Mouse (Mus musculus) forebrain, embryonic 10.5 days (tissue): Measurements from ENCODE around the gene H2al1h. TPM values are rescaled to one million over a fixed set of nuclear protein-coding genes. Genes with fewer than 3 reads are reported as not detected.
"Not testable (repeated sequence)": the region's sequence is repeated elsewhere in the genome, so short reads cannot be mapped to it uniquely, and the experiment has no call there.

Source experiments
- DNase-seq: peaks from one replicate; pipeline ENCODE4 v3.0.0-alpha.2; 2017; ENCODE audit warnings: low spot score; ENCODE audit errors: extremely low spot score
- H3K27ac ChIP-seq: fragments of 300-500 bp; sonication (generic); 2 replicates; pipeline ENCODE4 v1.5.1; 2016; ENCODE audit warnings: mild to moderate bottlenecking
- H3K27me3 ChIP-seq: fragments of 300-500 bp; sonication (generic); 2 replicates; pipeline ENCODE4 v1.6.1; 2016; ENCODE audit warnings: mild to moderate bottlenecking; ENCODE audit not compliant: poor library complexity, severe bottlenecking
- H3K36me3 ChIP-seq: fragments of 300-500 bp; sonication (generic); replicated peaks from 2 replicates; pipeline ENCODE4 v1.6.1; 2016; ENCODE audit warnings: mild to moderate bottlenecking, moderate library complexity
- H3K4me1 ChIP-seq: fragments of 300-500 bp; sonication (generic); 2 replicates; pipeline ENCODE4 v1.6.1; 2016
- H3K4me3 ChIP-seq: fragments of 300-500 bp; sonication (generic); 2 replicates; pipeline ENCODE4 v1.5.1; 2016; ENCODE audit warnings: mild to moderate bottlenecking, moderate library complexity
- H3K9me3 ChIP-seq: fragments of 300-500 bp; sonication (generic); 2 replicates; pipeline ENCODE4 v1.6.1; 2016; ENCODE audit warnings: mild to moderate bottlenecking, moderate library complexity
- WGBS: fragments of 180-500 bp; shearing (Covaris S2); methylation state at CpG from one replicate; pipeline ENCODE4 v1.1.7; 2016; 5-methylcytosine and 5-hydroxymethylcytosine counted together
- polyA plus RNA-seq: library from polyadenylated mRNA; unstranded; fragments of >200 nt; fragmentation: Nextera tagmentation; extraction: Ambion mirVana; gene quantifications from 2 replicates; pipeline ENCODE4 v1.2.1, GENCODE M21; 2016

Gene H2al1h
- polyA plus RNA-seq, 1 experiment from 2014 or later = not detected

DNA sequence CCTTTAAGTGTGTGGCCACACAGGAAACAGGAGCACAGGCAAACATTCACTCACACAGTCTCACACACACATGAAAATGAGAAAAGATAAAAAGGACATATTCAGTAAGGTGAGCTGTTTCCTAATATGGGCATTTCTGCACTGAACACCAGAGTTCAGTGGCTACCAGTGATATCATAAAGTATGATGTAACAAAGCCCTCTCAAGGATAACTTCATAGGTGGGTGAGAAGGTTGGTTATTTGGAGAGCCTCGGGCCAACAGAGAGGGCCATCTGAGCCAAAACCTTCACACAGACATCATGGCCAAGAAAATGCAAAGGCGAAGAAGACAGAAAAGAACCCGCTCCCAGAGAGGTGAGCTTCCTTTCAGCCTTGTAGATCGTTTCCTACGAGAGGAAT is 3.1 kb downstream of the H2al1h start, which contains the start of gene H2al1i:
H2al1i (plus strand) TSS at position 301 of the 400 bp plus-strand sequence.
- H3K27ac ChIP-seq, H3K36me3 ChIP-seq, H3K4me3 ChIP-seq, H3K9me3 ChIP-seq, H3K4me1 ChIP-seq, H3K27me3 ChIP-seq, DNase-seq: not testable (repeated sequence)
- WGBS = no CpG with 5 or more reads among the region's 5 CpGs

DNA sequence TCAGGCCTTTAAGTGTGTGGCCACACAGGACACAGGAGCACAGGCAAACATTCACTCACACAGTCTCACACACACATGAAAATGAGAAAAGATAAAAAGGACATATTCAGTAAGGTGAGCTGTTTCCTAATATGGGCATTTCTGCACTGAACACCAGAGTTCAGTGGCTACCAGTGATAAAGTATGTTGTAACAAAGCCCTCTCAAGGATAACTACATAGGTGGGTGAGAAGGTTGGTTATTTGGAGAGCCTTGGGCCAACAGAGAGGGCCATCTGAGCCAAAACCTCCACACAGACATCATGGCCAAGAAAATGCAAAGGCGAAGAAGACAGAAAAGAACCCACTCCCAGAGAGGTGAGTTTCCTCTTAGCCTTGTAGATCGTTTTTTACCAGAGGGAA is 6.2 kb downstream of the H2al1h start, which contains the start of gene H2al1j:
H2al1j (plus strand) TSS at position 301 of the 400 bp plus-strand sequence.
- 86% methylated on average over 2 of the region's 2 CpGs for WGBS
- not testable (repeated sequence) for H3K27ac ChIP-seq, DNase-seq, H3K9me3 ChIP-seq, H3K36me3 ChIP-seq, H3K4me3 ChIP-seq, H3K4me1 ChIP-seq
- peaks cover 32% of the 10 kb centered on the region for H3K27me3 ChIP-seq

DNA sequence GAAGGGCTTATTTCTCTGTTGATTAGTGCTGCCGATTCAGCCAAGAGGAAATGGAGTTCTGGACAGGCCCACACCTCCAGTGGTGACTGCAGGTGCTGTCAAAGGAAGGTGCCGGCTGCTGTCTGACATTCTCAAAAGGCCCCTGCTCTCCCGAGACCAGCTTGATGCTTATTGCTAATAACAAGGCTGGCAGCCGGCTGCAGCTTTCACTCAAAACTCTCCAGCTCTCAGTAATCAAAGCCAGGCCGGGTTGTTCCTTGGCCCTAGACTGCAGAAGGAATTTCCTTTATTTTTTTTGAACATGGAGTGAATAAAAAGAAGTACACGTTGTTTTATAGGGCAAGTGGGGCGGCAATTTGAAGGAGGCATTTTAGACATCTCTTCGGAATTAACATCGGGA is 24.5 kb downstream of the H2al1h start:
- DNase-seq = no peak
- peaks cover 84% of the 10 kb centered on the region for H3K27me3 ChIP-seq
- WGBS = 71% methylated on average over 9 of the region's 9 CpGs
- no peak overlapping the region for H3K27ac ChIP-seq
- H3K36me3 ChIP-seq = no peaks in the 10 kb centered on the region
- no peaks in the 10 kb centered on the region for H3K4me1 ChIP-seq
- H3K4me3 ChIP-seq = no peak overlapping the region
- no peaks in the 10 kb centered on the region for H3K9me3 ChIP-seq

DNA sequence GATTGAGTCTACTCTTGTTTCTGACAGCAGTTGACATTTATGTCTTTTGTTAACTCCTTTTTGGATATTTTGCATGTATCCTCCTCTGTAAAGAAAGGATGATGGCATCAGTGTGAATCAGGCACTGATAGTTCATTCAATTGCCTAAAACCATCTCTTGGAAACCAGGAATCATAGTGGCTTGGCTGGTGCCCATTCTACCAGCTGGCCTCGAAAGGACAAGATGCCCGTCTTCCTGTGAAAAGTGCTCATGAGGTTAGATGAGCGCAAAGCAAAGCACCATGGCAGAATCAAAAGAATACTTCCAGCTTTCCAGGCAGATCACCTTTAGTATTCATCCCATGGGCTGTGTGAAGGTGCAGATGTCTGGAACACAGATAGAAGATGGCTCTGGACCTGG is 25.5 kb downstream of the H2al1h start:
- no peak for DNase-seq
- no peak overlapping the region for H3K27ac ChIP-seq
- H3K27me3 ChIP-seq = peaks cover 88% of the 10 kb centered on the region
- no peaks in the 10 kb centered on the region for H3K36me3 ChIP-seq
- no peaks in the 10 kb centered on the region for H3K4me1 ChIP-seq
- no peak overlapping the region for H3K4me3 ChIP-seq
- 92% methylated on average over 3 of the region's 3 CpGs for WGBS
- no peaks in the 10 kb centered on the region for H3K9me3 ChIP-seq

DNA sequence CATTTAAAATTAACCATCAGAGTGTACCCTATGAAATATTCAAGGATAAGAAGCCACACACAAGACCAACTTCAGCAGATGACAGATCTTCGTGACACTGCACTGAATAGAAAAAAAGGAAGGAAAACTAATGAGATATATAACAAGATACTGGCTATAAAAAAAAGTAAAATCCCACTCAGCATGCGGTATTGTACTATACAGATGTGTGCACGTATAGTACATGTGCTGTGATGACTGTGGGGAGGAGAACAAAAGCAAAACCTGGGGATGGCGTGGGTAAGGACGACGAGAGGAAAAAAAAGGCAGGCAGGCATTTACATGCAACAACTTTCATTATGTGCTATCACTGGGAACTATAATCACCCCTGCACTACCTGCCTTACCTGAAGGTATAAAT is 39.5 kb downstream of the H2al1h start:
- Histone ChIP-seq H3K27ac (no peak overlapping the region), H3K4me1 (peaks cover 4% of the 10 kb centered on the region; the same call in 1 of the 2 replicates), H3K4me3 (no peak overlapping the region), H3K27me3 (peaks cover 98% of the 10 kb centered on the region), H3K9me3 (no peaks in the 10 kb centered on the region), H3K36me3 (no peaks in the 10 kb centered on the region)
- DNase-seq = no peak
- 85% methylated on average over 6 of the region's 6 CpGs for WGBS

DNA sequence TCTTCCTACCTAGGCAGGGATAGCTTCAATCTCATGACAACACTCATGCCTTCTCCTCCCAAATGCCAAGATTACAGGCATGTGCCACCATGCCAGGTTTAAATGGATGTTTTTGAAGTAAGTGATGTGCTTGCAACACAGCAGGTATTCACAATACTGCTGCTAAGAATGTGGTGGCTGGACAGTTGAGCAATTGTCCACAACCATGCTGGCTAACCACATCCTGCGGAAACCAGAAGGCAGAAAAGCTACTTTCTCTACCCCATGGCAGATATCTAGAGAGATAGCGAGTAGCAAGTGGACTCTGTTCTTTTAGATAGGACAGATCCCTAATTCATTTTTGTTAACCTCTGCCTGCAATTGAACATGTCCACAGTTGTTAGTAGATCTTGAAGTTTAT is 40.0 kb downstream of the H2al1h start:
- Histone ChIP-seq H3K27me3 (peaks cover 98% of the 10 kb centered on the region), H3K36me3 (no peaks in the 10 kb centered on the region), H3K9me3 (no peaks in the 10 kb centered on the region), H3K4me3 (no peak overlapping the region), H3K27ac (no peak overlapping the region), H3K4me1 (peaks cover 4% of the 10 kb centered on the region; the same call in 1 of the 2 replicates)
- DNase-seq = no peak
- WGBS = 93% methylated on average over 2 of the region's 2 CpGs

DNA sequence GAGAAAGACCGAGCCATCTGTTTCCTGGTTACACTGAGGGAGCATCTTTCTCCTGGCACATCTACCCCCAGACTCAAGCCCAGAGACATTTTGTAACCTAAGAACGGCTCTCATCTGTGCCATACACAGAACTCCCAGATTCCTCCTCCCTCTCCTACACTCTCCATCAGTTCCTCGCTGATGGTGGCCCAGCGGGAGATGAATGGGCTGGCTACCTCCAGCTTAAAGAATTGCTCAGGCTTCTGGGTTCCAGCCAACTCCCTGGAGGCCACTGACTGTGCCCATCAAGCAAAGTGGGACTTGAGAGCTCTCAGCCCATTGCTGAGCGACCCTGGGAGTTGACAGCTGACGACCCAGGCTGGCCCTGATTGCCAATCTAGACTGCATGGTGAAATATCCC is 42.6 kb downstream of the H2al1h start:
- Histone ChIP-seq H3K4me1 (peaks cover 4% of the 10 kb centered on the region; the same call in 1 of the 2 replicates), H3K4me3 (no peak overlapping the region), H3K9me3 (no peaks in the 10 kb centered on the region), H3K36me3 (no peaks in the 10 kb centered on the region), H3K27ac (no peak overlapping the region), H3K27me3 (peaks cover 94% of the 10 kb centered on the region)
- WGBS = 74% methylated on average over 6 of the region's 6 CpGs
- DNase-seq = no peak

DNA sequence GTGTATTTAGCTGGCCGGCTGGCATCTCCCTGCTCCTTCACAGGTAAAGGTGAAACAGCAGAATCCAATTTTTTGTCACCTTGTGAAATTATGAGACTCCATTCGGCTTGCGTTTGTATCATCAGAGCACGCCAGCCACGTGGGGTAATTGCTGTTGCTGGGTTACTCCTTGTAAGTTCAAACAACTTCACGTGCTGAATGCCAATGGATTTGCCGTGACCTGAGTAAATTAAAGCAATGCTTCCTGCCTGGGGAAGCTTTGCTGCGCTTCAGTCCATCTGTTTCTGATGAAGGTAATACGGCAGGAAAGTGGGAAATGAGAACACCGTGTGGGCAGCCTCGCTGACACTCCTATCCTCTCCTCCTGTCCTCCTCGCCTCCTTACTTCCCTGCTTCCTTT is 43.9 kb downstream of the H2al1h start:
- peak; percentile 15 for DNase-seq
- no peak overlapping the region for H3K27ac ChIP-seq
- H3K9me3 ChIP-seq = no peaks in the 10 kb centered on the region
- no peaks in the 10 kb centered on the region for H3K36me3 ChIP-seq
- no peak overlapping the region for H3K4me3 ChIP-seq
- peaks cover 4% of the 10 kb centered on the region; the same call in 1 of the 2 replicates for H3K4me1 ChIP-seq
- peaks cover 94% of the 10 kb centered on the region for H3K27me3 ChIP-seq
- 61% methylated on average over 12 of the region's 12 CpGs for WGBS

Other genes starting within 250 kb of the H2al1h start
- gene H2al1a, start 22.2 kb upstream of the H2al1h start, polyA plus RNA-seq = not detected in 2 replicates
- not detected in 2 replicates for gene H2al1b, start 19.1 kb upstream of the H2al1h start, polyA plus RNA-seq
- gene H2al1c, start 15.8 kb upstream of the H2al1h start, polyA plus RNA-seq = not detected in 2 replicates
- gene H2al1d, start 12.7 kb upstream of the H2al1h start, polyA plus RNA-seq = not detected in 2 replicates
- not detected in 2 replicates for gene H2al1e, start 9.6 kb upstream of the H2al1h start, polyA plus RNA-seq
- gene H2al1f, start 6.3 kb upstream of the H2al1h start, polyA plus RNA-seq = not detected in 2 replicates
- not detected in 2 replicates for gene H2al1g, start 3.2 kb upstream of the H2al1h start, polyA plus RNA-seq
- not detected in 2 replicates for gene H2al1i, start 3.2 kb downstream of the H2al1h start, polyA plus RNA-seq
- not detected in 2 replicates for gene H2al1j, start 6.3 kb downstream of the H2al1h start, polyA plus RNA-seq